Mouse (Mus musculus) adrenal gland (tissue): ENCODE measurements at regions not wholly inside any gene's neighbourhood (a gene's known extent, or its start where the extent isn't known, plus 50 kb on each side); places are given as distances from the start of the nearest gene placed in this dataset.

Source experiments
- intact Hi-C: fragments of 180-260 bp; cut with DNase I; formaldehyde crosslinking; loops from one replicate; pipeline ENCODE4 v1.15.1; 2025

DNA sequence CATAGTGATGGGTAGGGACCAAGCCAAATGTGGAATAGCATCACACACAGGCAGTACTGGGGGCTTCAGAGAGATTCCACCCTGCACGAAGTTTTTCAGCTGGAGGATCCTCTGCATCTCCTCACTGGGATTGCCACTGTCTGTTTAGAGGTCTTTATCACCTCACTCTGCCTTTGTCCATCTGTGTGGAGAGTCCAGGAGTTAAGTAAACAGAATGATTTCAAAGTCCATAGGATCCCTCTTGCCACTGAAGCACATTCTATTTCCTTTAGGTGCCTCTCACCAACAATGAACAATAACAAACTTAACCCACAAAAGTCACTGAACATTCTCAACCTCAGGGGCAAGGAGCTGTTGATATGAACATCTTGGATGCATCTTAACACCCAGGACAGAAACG, 82.7 kb downstream of the Lyplal1 start:
- intact Hi-C loops: no loop called here
